Mouse (Mus musculus) spleen, postnatal 10 days (tissue): ENCODE data around the gene Gm5617.
"Not testable (repeated sequence)": the region's sequence is repeated elsewhere in the genome, so short reads cannot be mapped to it uniquely, and the experiment has no call there.

Experiments
- DNase-seq, 2 experiments: peaks; one replicate each; pipeline ENCODE4 v3.0.0; 2021 to 2022; ENCODE audit warnings: low spot score in 2 of 2

Gene Gm5617

GRCm38 (mm10) chr9:48501192-48501591, 6.0 kb downstream of the Gm5617 start:
- no peak for DNase-seq

GRCm38 (mm10) chr9:48503001-48503400, 7.8 kb downstream of the Gm5617 start:
- DNase-seq, result no peak

GRCm38 (mm10) chr9:48504741-48505365, 9.6 kb downstream of the Gm5617 start:
- no peak for DNase-seq

- DNase-seq, result no peak
These were observed 14.9 kb downstream of the Gm5617 start for GRCm38 (mm10) chr9:48510134-48510533.

- no peak for DNase-seq
These were observed 20.1 kb downstream of the Gm5617 start for GRCm38 (mm10) chr9:48515332-48515731.

- no peak for DNase-seq
These were observed 21.6 kb downstream of the Gm5617 start for GRCm38 (mm10) chr9:48516615-48517371.

- no peak for DNase-seq
These were observed 22.3 kb downstream of the Gm5617 start for GRCm38 (mm10) chr9:48517372-48518130.

- DNase-seq, result not testable (repeated sequence)
These were observed 25.2 kb downstream of the Gm5617 start for GRCm38 (mm10) chr9:48520405-48520804.

- no peak for DNase-seq
These were observed 30.3 kb downstream of the Gm5617 start for GRCm38 (mm10) chr9:48525566-48525965.

- no peak for DNase-seq
These were observed 31.3 kb downstream of the Gm5617 start for GRCm38 (mm10) chr9:48526520-48526919.

GRCm38 (mm10) chr9:48531294-48531693, 36.1 kb downstream of the Gm5617 start:
- DNase-seq, result no peak

- no peak for DNase-seq
These were observed 37.0 kb downstream of the Gm5617 start for GRCm38 (mm10) chr9:48532203-48532602.

- no peak for DNase-seq
These were observed 37.5 kb downstream of the Gm5617 start for GRCm38 (mm10) chr9:48532730-48533129.

GRCm38 (mm10) chr9:48536414-48536813, 41.2 kb downstream of the Gm5617 start:
- no peak for DNase-seq

GRCm38 (mm10) chr9:48537616-48538015, 42.4 kb downstream of the Gm5617 start:
- DNase-seq, result not testable (repeated sequence)

- DNase-seq, result no peak
These were observed 42.9 kb downstream of the Gm5617 start for GRCm38 (mm10) chr9:48538044-48538645.

- DNase-seq, result peak in 1 of 2 experiments; percentile 20
These were observed 43.4 kb downstream of the Gm5617 start for GRCm38 (mm10) chr9:48538688-48539087.
